Mouse (Mus musculus): Measurements from ENCODE around the gene Tmem185b. TPM values are rescaled to one million over a fixed set of nuclear protein-coding genes. Genes with fewer than 3 reads are reported as not detected.

The Tmem185b gene
- polyA plus RNA-seq, 1 experiment = 22.2 TPM

- WGBS = 3% methylated on average over 5 of the region's 5 CpGs
- TF ChIP-seq POLR2A (IDR thresholded peaks at IDR 0.05; ENCODE audit: low read depth, low read length) (no peak), CTCF (IDR thresholded peaks at IDR 0.05; ENCODE audit: extremely low read depth, insufficient read length, insufficient replicate concordance, low read depth, low read length) (no peak)
- Histone ChIP-seq H3K36me3 (ENCODE audit: control insufficient read depth, insufficient read depth, low read length) (0 out of 2 replicates have a peak, but pooled peaks cover 3% of the 10 kb centered on the region), H3K27me3 (ENCODE audit: control insufficient read depth, insufficient read depth, low read length) (no peaks in the 10 kb centered on the region), H3K27ac (ENCODE audit: insufficient read depth, low read depth, low read length) (peak overlapping the region; percentile 94), H3K4me1 (ENCODE audit: control insufficient read depth, insufficient read depth, insufficient read length, low read length) (peaks cover 10% of the 10 kb centered on the region; the same call in 1 of the 2 replicates), H3K4me3 (ENCODE audit: low read depth, low read length) (peak overlapping the region; percentile 92)
These were observed 22.2 kb upstream of the Tmem185b start for GRCm38 (mm10) chr1:119503808-119504207.

GRCm38 (mm10) chr1:119504260-119505062, 21.5 kb upstream of the Tmem185b start, which contains the start of gene Ralb:
Gene Ralb, minus strand, starts transcription at chr1:119504794.
- Histone ChIP-seq H3K27me3 (ENCODE audit: control insufficient read depth, insufficient read depth, low read length) (no peaks in the 10 kb centered on the region), H3K27ac (ENCODE audit: insufficient read depth, low read depth, low read length) (peak within 1 kb of the TSS; percentile 94), H3K4me1 (ENCODE audit: control insufficient read depth, insufficient read depth, insufficient read length, low read length) (peaks cover 6% of the 10 kb centered on the region; the same call in 1 of the 2 replicates), H3K36me3 (ENCODE audit: control insufficient read depth, insufficient read depth, low read length) (0 out of 2 replicates have a peak, but pooled peaks cover 3% of the 10 kb centered on the region), H3K4me3 (ENCODE audit: low read depth, low read length) (peak within 1 kb of the TSS; percentile 92)
- TF ChIP-seq CTCF (IDR thresholded peaks at IDR 0.05; ENCODE audit: extremely low read depth, insufficient read length, insufficient replicate concordance, low read depth, low read length) (no peak), POLR2A (IDR thresholded peaks at IDR 0.05; ENCODE audit: low read depth, low read length) (peak; percentile 60)
- under 1% methylated on average over 57 of the region's 57 CpGs for WGBS

DNA sequence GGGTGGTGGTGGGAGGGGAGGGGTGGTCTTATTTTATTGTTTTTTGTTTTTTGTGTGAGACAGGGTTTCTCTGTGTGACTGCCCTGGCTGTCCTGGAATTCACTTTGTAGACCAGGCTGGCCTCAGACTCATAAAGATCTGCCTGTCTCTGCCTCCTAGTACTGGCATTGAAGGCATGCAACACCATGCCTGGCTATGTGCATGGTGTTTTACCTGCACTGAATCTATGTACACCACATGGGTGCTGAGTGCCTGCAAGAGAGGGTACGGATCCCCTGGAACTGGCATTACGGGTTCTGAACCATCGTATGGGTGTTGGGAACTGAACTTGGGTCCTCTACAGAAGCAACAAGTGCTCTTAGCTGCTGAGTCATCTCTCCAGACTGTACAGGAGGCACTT, 20.0 kb upstream of the Tmem185b start:
- Histone ChIP-seq H3K4me3 (ENCODE audit: low read depth, low read length) (no peak overlapping the region), H3K27ac (ENCODE audit: insufficient read depth, low read depth, low read length) (no peak overlapping the region), H3K27me3 (ENCODE audit: control insufficient read depth, insufficient read depth, low read length) (no peaks in the 10 kb centered on the region), H3K36me3 (ENCODE audit: control insufficient read depth, insufficient read depth, low read length) (no peaks in the 10 kb centered on the region), H3K4me1 (ENCODE audit: control insufficient read depth, insufficient read depth, insufficient read length, low read length) (peaks cover 6% of the 10 kb centered on the region; the same call in 1 of the 2 replicates)
- 90% methylated on average over 3 of the region's 3 CpGs for WGBS
- TF ChIP-seq CTCF (IDR thresholded peaks at IDR 0.05; ENCODE audit: extremely low read depth, insufficient read length, insufficient replicate concordance, low read depth, low read length) = no peak
- TF ChIP-seq POLR2A (IDR thresholded peaks at IDR 0.05; ENCODE audit: low read depth, low read length) = no peak

DNA sequence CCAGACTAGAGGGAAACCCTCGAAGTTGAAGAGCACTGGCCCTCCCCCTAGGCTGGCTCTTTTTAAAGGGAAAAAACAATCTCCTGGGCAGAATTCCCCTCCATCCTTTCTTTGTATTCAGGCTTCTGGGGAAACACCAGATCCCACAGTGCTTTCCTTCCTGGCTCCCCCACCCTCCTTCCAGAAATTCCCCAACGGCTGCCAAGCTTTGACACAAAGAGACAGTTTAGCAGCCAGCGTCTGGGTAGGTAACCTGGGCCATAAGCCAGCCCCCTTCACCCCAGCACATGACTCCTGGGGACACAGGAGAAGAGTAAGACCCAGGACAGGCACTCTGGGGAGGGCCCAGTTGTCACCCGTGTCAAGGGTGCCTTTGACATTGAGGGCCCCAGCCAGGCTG, 17.4 kb upstream of the Tmem185b start:
- no peak for TF ChIP-seq CTCF (IDR thresholded peaks at IDR 0.05; ENCODE audit: extremely low read depth, insufficient read length, insufficient replicate concordance, low read depth, low read length)
- no peak for TF ChIP-seq POLR2A (IDR thresholded peaks at IDR 0.05; ENCODE audit: low read depth, low read length)
- no peaks in the 10 kb centered on the region for H3K36me3 ChIP-seq (ENCODE audit: control insufficient read depth, insufficient read depth, low read length)
- WGBS = 47% methylated on average over 4 of the region's 4 CpGs
- H3K4me1 ChIP-seq (ENCODE audit: control insufficient read depth, insufficient read depth, insufficient read length, low read length) = peaks cover 5% of the 10 kb centered on the region
- no peaks in the 10 kb centered on the region for H3K27me3 ChIP-seq (ENCODE audit: control insufficient read depth, insufficient read depth, low read length)
- H3K27ac ChIP-seq (ENCODE audit: insufficient read depth, low read depth, low read length) = no peak overlapping the region; the same call in 1 of the 2 replicates
- H3K4me3 ChIP-seq (ENCODE audit: low read depth, low read length) = no peak overlapping the region

- Histone ChIP-seq H3K4me1 (ENCODE audit: control insufficient read depth, insufficient read depth, insufficient read length, low read length) (peaks cover 5% of the 10 kb centered on the region), H3K27me3 (ENCODE audit: control insufficient read depth, insufficient read depth, low read length) (no peaks in the 10 kb centered on the region), H3K4me3 (ENCODE audit: low read depth, low read length) (no peak overlapping the region), H3K36me3 (ENCODE audit: control insufficient read depth, insufficient read depth, low read length) (no peaks in the 10 kb centered on the region), H3K27ac (ENCODE audit: insufficient read depth, low read depth, low read length) (no peak overlapping the region)
- TF ChIP-seq POLR2A (IDR thresholded peaks at IDR 0.05; ENCODE audit: low read depth, low read length) (no peak), CTCF (IDR thresholded peaks at IDR 0.05; ENCODE audit: extremely low read depth, insufficient read length, insufficient replicate concordance, low read depth, low read length) (no peak)
- WGBS = 73% methylated on average over 7 of the region's 7 CpGs
These were observed 16.5 kb upstream of the Tmem185b start for GRCm38 (mm10) chr1:119509474-119509873.

GRCm38 (mm10) chr1:119510409-119510808, 15.6 kb upstream of the Tmem185b start:
- Histone ChIP-seq H3K27ac (ENCODE audit: insufficient read depth, low read depth, low read length) (no peak overlapping the region), H3K4me1 (ENCODE audit: control insufficient read depth, insufficient read depth, insufficient read length, low read length) (no peaks in the 10 kb centered on the region; the same call in 1 of the 2 replicates), H3K4me3 (ENCODE audit: low read depth, low read length) (no peak overlapping the region), H3K27me3 (ENCODE audit: control insufficient read depth, insufficient read depth, low read length) (no peaks in the 10 kb centered on the region), H3K36me3 (ENCODE audit: control insufficient read depth, insufficient read depth, low read length) (no peaks in the 10 kb centered on the region)
- TF ChIP-seq POLR2A (IDR thresholded peaks at IDR 0.05; ENCODE audit: low read depth, low read length) (no peak), CTCF (IDR thresholded peaks at IDR 0.05; ENCODE audit: extremely low read depth, insufficient read length, insufficient replicate concordance, low read depth, low read length) (no peak)
- 64% methylated on average over 9 of the region's 9 CpGs for WGBS

DNA sequence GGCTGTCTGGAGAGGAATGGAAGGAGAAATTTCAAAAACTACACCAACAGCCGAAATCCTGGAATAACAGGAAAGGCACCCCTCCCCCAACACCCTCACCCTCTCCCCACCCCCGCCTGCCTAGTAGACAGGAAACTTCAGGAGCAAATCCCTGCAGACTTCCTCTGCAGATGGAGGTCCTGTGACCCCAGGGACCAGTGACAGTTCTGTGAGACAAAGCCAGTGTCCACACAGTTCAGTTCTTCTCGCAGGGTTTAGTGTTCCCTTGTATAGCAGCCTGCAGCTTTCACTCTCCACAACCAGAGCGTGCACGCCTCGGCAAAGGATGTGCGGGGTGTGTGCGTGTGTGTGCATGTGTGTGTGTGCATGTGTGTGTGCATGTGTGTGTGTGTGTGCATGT, 15.1 kb upstream of the Tmem185b start:
- Histone ChIP-seq H3K4me3 (ENCODE audit: low read depth, low read length) (no peak overlapping the region), H3K27ac (ENCODE audit: insufficient read depth, low read depth, low read length) (no peak overlapping the region), H3K36me3 (ENCODE audit: control insufficient read depth, insufficient read depth, low read length) (no peaks in the 10 kb centered on the region), H3K27me3 (ENCODE audit: control insufficient read depth, insufficient read depth, low read length) (no peaks in the 10 kb centered on the region), H3K4me1 (ENCODE audit: control insufficient read depth, insufficient read depth, insufficient read length, low read length) (no peaks in the 10 kb centered on the region; the same call in 1 of the 2 replicates)
- 84% methylated on average over 8 of the region's 8 CpGs for WGBS
- no peak for TF ChIP-seq CTCF (IDR thresholded peaks at IDR 0.05; ENCODE audit: extremely low read depth, insufficient read length, insufficient replicate concordance, low read depth, low read length)
- no peak for TF ChIP-seq POLR2A (IDR thresholded peaks at IDR 0.05; ENCODE audit: low read depth, low read length)
